Mouse (Mus musculus): ENCODE results near the gene Eloa. TPM values are rescaled to one million over a fixed set of nuclear protein-coding genes. Genes with fewer than 3 reads are reported as not detected.
A peak's percentile ranks its signal among the peaks of the same experiment; 100 is the strongest.
"Not testable (repeated sequence)": the region's sequence is repeated elsewhere in the genome, so short reads cannot be mapped to it uniquely, and the experiment has no call there.

Gene Eloa
- 10 to 100 TPM; 56.6 to 70.4 (median 62.9) TPM for total RNA-seq (2022)

DNA sequence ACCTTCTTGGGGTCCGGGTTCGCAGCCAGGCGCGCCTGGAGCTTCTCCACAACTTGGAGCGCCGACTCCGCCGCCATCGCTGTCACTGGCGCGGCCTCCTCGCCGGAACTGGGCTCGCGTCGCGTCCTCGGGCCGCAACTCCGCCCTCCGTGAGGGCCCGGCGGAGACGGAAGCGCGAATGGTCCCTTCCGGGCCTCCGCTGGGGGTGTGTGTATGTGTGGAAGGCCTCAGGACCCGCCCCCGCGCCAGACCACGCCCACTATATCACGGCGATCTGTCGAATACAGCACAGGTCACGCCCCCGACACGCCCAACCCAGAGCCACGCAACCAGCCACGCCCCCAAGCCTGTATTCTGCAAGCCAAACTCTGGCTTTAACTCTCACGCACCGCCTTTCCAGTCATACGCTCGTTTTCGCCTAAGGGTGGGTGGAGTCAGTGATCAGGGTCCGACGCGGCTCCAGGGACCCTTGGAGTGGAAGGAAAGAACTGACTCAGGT is at the start of gene Eloa:
Eloa (minus strand) TSS at position 215 of the 499 bp plus-strand sequence.
- peak; percentile 100 for DNase-seq (ENCODE audit: low spot score in 2 of 2)

DNA sequence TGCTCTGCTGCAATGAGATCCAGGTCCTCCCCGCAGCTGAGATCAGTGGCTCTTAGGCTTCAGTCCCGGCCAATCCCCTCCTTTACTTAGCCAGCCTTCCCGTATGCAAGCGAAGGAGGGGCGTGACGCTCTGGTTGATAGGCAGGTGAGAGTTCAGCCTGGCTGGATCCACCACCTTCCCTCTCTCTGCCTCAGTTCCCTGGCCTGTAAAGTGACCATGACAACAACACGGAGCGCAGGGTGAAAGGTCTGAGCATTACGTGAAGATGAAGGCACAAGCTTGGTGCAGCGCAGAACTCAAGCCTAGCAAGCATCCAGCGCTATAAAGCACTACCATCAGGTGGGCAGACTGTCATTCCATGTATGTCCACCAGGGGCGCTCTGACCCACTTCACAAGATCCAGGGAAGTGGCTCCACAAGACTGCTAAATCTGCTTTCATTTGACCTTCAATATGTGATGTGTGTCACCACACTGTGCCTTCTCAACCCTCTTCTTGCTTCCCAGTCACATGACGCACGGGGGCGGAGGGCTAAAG is 49.7 kb upstream of the Eloa start:
- DNase-seq (ENCODE audit: low spot score in 2 of 2), result peak; percentile 59 to 62

DNA sequence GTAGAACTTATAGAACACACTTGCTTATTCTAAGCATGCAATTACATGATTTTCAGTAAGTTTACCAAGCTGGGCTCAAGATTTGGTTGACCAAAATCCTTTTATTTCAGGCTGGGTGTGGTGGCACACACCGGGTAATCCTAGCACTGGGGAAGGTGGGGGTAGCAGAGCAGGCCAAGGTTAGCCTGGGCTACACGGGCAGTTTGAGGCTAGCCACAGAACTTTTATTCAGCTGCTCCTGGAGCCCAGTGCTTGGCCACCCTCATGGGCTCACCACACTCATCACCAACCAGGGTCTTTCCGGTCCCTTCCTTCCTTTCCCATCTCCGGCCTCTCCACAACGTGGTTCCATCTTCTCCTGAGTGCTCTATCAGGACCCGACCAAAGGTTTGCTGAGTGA is 49.0 kb upstream of the Eloa start:
- no peak for DNase-seq (ENCODE audit: low spot score in 2 of 2)

DNA sequence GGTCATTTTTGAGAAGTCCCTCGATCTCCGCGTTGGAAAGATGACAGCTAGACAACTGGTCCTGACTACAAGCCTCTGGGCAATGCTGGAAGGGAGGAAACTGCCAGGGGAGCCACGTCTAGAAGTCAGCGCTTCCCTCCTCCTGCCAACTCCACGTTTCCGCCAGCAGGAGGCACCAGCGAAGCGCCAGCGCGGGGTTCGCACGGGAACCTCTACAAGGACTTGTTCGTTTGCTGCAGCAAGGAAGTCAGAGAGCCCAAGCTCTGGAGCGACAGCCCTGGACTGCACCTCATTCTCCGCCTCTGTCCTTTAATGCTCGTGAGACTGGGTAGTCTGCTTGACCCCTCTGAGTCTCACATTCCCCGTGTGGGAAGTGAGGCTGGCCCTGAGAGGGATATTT is 48.4 kb upstream of the Eloa start:
- DNase-seq (ENCODE audit: low spot score in 2 of 2), result peak; percentile 35 to 62

DNA sequence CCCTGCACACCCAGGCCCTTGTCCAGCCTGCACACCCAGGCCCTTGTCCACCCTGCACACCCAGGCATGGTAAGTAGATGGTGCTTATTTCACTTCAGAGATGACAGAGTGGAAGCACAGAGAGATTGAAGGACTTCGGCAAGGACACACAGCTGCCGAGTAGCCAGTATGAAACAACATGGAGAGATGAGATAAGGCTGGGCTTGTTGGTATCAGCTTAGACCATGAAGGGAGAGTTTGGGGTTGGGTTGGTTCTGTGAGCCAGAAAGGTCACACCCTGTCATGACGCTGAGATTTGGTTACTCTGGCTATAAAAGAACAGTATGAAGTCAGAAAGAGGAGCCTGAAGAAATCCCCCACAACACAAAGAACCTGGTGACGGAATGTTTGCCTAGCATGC is 47.8 kb upstream of the Eloa start:
- DNase-seq (ENCODE audit: low spot score in 2 of 2), result no peak

DNA sequence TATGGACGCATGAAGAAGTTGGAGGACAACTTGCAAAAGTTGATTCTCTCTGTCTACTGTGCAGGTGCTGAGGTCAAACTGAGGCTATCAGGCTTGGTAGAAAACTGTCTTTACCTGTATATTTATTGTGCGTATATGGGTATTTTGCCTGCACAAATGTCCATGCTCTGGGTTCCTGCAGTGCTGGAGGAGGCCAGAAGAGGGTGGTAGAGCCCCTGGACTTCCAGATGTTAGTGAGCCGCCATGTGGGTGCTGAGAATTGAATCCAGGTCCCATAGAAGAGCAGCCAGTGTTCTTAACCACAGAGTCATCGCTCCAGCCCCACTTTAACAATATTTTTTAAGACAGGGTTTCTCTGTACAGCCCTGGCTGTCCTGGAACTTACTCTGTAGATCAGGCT is 41.6 kb upstream of the Eloa start:
- no peak for DNase-seq (ENCODE audit: low spot score in 2 of 2)

DNA sequence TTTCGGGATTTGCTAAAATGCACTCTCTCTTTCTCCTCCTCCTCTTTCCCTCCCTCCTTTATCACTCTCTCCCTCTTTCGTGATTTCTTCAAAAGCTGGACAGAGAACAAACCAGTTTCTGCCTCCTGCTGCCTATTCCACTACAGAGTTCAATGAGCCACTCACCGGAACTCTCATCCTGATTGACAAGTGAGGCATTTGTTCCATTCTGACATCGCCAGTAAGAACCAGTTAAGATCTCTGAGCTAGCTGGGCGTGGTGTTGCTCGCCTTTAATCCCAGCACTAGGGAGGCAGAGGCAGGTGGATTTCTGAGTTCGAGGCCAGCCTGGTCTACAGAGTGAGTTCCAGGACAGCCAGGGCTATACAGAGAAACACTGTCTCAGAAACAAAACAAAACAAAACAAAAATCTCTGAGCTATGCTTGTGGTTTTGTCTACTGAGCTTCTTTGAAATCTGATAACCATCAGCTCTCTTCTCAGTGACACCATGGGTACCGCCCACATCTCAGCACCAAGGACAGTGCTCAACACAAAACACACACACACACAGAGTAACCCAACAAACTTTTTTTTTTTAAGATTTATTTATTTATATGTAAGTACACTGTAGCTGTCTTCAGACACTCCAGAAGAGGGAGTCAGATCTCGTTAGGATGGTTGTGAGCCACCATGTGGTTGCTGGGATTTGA is 38.4 kb upstream of the Eloa start:
- DNase-seq (ENCODE audit: low spot score in 2 of 2), result not testable (repeated sequence)

DNA sequence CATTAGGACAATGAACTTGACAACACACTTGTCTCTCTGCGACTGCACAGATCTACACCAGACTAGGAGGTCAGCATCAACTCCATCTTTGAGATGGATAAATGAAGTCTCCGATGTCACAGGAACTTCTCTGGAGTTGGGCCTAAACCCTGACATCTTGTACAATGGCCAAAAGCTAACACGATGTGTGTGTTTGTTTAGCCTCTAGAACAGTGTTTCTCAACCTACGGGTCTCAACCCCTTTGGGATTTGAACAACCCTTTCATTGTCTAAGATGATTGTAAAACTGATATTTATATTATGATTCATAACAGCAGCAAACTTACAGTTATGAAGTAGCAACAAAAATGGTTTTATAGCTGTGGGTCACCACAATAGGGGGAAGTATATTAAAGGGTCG is 36.4 kb upstream of the Eloa start:
- no peak for DNase-seq (ENCODE audit: low spot score in 2 of 2)

DNA sequence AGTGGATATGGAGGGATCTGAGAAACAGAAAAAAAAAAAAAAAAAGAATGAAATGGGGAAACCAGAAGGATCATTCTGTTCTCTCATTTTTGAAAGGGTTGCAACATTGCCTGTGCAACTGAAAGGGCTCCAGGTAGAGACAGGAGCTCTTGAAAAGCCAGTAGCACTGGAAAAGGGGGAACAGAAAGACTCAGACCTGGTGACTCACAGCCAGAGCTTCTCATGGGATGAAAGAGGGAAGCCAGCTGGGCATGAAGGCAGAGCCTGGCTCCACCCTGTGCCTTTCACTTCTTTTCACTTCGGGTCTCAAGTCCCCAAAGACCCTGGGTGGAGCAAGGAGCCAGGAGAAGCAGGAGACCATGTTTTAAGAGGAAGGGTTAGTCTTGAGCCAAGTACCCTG is 34.5 kb upstream of the Eloa start:
- no peak for DNase-seq (ENCODE audit: low spot score in 2 of 2)

DNA sequence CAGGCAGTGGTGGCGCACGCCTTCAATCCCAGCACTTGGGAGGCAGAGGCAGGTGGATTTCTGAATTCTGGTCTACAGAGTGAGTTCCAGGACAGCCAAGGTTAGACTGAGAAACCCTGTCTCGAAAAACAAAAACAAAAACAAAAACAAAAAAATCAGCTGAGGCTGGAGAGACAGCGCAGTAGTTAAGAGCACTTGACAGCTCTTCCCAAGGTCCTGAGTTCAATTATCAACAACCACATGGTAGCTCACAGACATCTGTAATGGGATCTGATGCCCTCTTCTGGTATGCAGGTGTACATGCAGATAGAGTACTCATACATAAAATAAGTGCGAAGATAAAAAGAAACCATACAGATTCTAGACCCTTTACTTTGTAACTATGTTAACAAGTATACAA is 32.3 kb upstream of the Eloa start:
- DNase-seq (ENCODE audit: low spot score in 2 of 2), result no peak

DNA sequence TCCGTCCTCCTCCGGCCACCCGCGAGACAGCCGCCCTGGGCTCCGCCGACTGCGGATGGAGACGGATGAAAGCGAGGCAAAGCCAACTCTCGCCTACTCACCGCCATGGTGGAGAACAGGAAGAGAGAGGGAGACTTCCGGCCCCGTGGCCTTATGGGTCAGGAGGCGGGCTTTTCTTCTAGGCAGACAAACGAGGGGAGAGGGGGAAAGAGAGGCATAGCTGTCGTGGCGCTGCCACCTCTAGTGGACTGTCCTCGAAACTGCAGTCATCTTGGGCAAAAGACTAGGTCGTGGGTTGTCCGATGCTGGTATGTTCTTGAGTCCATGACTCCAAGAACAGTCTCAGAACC is 31.7 kb upstream of the Eloa start, which contains the start of gene Rpl11:
Rpl11 (minus strand) TSS at position 182 of the 350 bp plus-strand sequence.
- DNase-seq (ENCODE audit: low spot score in 2 of 2), result peak; percentile 81 to 83

DNA sequence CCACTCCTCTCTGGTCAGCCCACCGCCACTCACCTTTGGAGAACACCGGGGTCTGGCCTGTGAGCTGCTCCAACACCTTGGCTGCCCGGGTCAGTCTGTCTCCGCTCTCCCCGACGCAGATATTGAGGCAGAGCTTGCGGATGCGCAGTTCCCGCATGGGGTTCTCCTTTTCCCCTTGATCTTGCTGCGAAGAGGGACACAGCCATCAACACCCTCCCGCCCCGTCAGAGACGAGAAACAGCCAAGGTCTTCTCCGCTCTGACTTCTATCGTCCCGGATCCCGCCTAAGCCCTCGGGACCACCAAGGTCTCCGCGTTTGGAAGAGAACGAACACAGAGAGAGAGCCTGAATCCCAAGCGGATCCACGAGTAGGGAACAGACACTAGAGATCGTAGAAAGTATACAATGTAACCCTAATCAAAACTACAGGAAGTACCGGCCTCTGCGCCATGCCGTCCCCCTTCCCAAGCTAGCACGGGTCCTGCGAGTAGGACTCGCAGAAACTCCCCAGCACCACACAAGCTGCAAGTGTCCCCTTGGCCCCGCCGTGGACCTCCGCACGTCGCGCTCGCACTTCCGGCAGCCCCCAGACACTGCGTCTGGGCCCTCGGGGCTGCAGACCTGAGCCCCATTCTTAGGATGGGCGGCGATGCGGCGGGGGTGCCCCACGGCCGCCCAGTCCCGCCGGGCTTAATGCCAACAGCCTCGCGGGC is 31.1 kb upstream of the Eloa start:
- DNase-seq (ENCODE audit: low spot score in 2 of 2), result no peak

DNA sequence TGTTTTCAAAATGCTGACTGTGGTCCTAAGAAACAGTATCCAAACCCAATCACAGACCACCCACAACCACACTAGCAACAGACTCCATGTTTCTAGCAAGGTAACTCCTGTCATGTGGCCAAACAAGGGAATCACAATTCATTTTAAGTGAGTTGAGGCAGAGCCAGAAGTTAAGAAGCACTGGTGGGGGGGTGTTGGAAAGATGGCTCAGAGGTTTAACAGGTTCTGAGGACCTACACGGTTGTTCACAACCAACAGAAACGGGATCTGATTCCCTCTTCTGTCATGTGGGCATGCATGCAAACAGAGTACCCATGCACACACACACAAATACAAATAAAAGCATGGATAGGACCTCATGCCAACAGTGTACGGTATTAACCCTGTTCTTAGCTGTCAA is 30.5 kb upstream of the Eloa start:
- DNase-seq (ENCODE audit: low spot score in 2 of 2), result no peak

DNA sequence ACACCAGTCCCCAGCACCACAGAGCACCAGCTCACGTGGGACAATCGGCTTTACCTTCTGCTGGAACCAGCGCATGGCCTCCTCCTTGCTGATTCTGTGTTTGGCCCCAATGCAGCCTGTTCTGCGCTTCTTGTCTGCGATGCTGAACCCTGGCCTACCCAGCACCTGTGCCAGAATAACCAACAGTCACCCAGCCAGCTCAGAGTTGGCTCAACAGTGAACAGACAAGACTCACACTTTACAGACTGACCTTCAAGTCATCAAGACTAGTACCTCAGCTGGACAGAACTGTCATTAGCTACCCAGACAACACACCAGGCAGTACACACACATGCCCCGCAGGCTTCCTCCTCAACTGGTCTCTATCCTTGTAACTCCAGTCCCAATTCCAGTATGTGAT is 28.7 kb upstream of the Eloa start:
- no peak for DNase-seq (ENCODE audit: low spot score in 2 of 2)

DNA sequence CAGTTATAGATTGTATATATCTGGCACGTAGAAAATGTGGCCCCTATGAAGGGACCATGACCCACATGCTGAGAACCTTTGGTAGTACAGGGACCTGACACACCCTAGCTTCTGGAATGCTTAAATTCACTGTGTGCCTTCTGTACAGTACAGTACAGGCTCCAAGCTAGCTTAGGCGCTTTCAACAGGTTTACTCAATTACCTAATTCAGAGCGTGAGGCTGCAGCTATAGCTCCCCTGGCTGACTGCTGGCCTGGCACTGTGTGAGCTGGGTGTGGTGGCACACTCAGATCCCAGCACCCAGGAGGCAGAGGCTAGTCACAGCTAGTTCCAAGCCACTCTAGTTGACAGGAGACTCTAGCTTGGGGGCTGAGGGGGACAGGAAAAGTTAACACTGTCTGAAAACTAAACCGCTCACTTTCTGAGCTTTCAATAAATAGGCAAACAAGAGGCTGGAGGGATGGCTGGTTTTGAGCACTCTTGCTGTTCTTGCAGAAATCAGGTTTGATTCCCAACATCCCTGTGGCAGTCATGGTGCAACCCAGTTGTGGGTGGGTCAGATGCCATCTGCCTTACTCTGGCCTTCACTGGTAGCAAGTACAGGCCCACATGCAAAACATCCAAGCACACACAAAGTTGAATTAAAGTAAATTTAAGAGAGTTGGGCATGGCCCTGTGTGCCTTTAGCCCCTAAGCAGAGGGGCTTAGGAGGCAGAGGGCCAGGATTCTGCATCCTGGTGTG is 26.9 kb upstream of the Eloa start:
- no peak for DNase-seq (ENCODE audit: low spot score in 2 of 2)

DNA sequence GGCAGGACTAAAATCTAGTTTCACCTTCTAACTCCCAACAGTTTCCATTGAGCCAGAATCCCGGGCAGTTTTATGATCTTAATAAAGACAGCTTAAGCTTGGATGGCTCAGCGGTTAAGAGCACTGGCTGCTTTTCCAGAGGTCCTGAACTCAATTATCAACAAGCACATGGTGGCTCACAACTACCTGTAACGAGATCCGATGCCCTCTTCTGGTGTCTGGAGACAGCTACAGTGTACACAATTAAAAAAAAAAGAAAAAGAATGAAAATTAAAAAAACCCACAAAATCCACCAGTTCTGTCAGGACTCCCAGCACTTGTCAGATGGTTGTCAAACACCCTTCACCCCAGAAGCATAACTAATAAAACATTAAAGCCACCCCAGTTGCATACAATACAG is 26.1 kb upstream of the Eloa start:
- DNase-seq (ENCODE audit: low spot score in 2 of 2), result no peak

DNA sequence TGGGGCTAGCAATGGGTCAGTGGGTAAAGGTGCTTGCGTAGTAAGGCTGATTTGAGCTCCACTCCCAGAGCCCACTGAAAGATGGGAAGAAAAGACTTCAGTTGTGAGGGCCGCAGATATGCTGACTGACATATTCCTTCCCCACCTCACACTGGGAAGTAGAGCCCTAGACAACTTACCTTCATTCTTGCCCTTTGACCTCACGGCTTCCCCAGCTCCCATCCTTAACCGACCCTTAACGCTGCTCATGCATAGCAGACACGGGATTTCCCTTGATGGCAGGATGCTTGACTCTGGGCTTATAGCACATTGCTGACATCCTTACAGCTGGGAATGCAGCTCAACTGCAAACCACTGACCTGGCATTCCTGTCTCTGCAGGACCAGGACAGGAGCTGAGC is 25.3 kb upstream of the Eloa start:
- DNase-seq (ENCODE audit: low spot score in 2 of 2), result no peak

DNA sequence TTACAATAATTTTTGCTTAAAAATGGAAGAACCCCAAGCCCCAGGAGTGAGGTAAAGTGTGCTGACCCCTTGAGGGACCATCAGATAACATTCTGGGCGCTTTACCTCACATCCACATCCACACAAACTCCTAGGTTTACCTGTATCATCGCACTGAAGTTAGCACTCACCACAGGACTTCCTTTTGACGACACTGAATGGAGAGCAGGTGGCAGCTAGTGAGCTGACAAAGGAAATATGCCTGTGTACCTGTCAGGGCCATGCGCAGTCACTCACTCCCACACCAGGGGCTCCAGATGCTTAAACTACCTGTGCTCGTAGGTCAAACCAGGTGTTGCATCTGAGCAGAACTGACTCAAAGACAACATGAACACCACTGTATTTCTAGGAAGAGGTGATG is 23.5 kb upstream of the Eloa start:
- DNase-seq (ENCODE audit: low spot score in 2 of 2), result no peak

DNA sequence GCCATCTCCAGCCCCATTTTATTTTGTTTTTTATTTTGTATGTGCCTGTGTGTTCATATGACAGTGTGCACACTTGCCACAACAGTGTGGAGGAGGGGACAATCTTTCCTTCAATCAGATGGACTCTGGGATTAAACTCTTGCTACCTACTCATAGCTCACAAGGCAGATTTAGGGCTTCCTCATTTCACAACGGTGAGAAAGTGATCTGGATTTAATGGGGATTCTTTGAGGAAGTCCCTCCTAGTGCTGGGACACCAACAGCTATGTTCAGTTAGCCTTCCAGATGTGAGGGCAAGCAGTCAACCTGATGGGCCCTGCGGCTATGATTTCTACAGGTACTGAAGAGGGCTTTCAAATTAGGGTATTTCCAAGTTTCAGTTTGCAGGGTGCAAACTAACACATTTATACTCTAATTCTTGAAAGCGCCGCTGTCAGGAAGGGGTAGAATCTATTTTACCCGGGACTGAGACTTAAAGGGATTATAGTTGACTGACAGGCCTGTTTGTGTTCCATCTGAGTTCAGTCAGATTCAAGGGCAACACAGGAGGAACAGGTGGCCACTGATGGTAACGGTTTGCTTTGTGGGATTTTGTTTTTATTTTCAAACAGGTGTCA is 22.3 kb upstream of the Eloa start:
- DNase-seq (ENCODE audit: low spot score in 2 of 2), result no peak

DNA sequence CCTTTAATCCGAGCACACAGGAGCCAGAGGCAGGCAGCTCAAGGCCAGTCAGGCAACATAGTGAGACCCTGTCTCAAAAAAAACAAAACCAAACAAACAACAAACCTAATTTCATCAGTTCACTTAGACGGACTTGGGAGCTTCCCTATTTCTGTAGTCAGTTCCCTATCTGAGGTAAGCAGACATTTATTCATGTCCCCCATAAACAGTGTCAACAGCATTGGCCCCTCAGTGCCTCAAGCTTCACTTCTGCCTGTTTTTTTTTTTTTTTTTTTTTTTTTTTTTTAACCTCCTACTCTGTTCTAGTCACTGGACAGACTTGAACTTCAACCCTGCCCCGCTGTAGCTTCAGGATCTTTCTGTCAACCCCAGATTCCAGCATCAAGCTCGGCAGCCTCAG is 13.5 kb upstream of the Eloa start:
- no peak for DNase-seq (ENCODE audit: low spot score in 2 of 2)

DNA sequence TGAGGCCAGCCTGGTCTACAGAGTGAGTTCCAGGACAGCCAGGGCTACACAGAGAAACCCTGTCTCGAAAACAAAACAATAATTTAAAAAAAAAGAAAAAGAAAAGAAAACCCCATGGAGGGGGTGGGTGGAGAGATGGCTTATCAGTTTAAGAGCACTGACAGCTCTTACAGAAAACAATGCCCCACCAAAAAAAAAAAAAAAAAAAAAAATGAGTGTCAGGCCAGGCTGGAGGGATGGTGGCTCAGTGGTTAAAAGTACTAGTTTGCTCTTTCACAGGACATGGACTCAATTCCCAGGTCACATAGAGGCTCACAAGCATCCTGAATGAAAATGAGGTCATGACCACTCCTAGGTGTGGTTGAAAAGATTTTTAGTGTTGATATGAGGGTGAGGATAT is 11.7 kb upstream of the Eloa start:
- DNase-seq (ENCODE audit: low spot score in 2 of 2), result no peak

Measured in gastrocnemius, adult 8-10 months (tissue).